Mouse (Mus musculus): ENCODE results near the gene Fap.

The Fap gene

GRCm38 (mm10) chr2:62573753-62574159 is at the start of gene Fap:
Gene Fap (minus strand): TSS chr2:62574075.
- DNase-seq (ENCODE audit: low read depth): no peak

DNA sequence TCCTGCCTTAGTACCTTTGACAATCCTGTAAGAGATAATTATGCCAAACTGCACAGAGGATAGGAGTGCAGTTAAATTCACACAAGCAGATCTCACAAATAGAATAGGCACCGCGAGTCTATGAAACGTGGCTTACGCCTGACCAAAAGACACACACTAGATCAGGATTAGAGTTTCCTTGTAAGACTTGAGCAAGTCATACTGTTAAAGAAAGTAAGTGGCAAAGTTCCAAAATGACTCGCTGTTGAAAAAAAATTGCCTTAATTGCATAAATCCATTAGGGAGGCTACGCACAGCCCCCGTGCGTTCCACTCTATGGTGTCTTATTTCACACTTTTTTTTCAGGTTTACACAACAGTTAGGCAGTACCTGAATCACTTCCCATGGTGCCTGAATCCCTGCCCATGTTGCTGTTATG is 49.2 kb upstream of the Fap start:
- no peak for DNase-seq (ENCODE audit: low read depth)

DNA sequence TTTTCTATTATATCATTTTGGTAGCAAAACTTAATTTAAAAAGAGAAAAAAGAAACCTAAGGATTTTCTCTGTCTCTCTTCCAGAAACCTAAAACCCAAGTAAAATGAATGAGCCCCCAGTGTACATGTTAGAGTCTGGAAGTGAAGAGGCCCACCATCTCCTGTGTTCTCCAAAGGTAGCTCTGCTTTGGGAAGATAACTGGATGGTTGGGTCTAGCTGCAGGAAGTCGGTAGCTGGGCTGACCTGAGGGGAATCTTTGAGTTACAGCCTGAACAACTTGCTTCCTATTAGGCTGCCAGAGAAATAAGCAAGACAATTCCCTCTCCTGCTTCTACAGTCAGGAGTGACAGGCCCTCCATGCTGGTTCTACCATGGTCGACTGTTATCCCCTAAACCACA is 45.8 kb upstream of the Fap start:
- no peak for DNase-seq (ENCODE audit: low read depth)

- peak; percentile 32 for DNase-seq (ENCODE audit: low read depth)
Observed at GRCm38 (mm10) chr2:62618934-62619341, 45.1 kb upstream of the Fap start.

- no peak for DNase-seq (ENCODE audit: low read depth)
Observed at GRCm38 (mm10) chr2:62613133-62613532, 39.3 kb upstream of the Fap start.

DNA sequence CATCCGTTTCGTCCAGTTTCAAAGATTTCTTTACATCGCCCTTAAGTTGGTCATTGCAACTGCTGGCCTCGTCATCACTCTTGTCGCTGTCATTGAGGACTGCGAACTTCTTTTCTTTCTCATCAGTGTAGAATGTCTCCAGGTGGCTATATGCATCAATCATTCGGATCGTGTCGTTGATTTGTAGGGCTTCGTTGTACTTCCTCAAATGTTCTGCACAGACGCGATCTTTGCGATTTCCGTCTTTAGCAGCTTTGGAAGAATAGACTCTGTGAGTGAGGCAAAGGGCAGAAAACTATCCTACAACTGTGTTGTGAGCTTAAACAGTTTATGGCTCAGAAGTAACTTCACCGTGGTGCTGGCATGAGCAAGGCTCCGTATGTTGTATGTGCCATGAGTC is 32.3 kb upstream of the Fap start:
- DNase-seq (ENCODE audit: low read depth): no peak

DNA sequence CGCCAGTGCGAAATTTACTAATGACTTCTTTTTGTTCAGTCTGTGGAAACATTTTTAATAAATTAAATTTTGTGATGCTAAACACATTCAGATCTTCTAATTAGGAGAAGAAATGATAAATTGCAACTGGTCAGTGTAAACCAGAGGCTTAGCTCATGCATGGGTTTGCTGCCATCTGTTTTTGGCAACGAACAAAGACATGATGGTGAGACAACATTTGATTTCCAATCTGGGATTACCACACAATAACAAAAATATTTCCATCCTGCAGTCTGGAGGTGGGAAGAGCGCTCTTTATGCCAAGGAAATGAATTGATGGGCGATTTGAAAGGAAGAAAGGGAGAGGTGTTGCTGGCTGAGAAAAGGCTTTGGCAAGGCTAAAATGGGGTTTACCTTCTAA is 29.7 kb upstream of the Fap start:
- no peak for DNase-seq (ENCODE audit: low read depth)

GRCm38 (mm10) chr2:62596586-62596985 is 22.7 kb upstream of the Fap start:
- no peak for DNase-seq (ENCODE audit: low read depth)

DNA sequence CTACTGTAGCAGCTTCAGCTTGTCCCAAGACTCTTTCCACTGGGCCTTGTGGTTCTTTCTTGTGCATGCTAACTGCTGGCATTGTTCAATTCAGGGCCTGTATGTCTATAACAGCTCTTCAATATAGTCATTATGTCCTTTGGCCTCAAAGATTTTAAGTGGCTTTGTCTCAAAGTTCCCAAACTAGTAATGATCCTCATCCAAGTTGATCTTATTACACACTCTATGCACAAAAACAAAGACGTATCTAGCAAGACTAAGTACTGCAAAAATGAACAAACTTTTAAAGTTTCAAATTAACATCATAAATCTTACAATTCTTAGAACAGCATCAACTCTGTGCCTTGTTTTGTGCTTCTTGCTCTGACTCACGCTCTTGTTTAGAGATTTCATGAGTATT is 20.6 kb upstream of the Fap start:
- DNase-seq (ENCODE audit: low read depth): no peak

DNA sequence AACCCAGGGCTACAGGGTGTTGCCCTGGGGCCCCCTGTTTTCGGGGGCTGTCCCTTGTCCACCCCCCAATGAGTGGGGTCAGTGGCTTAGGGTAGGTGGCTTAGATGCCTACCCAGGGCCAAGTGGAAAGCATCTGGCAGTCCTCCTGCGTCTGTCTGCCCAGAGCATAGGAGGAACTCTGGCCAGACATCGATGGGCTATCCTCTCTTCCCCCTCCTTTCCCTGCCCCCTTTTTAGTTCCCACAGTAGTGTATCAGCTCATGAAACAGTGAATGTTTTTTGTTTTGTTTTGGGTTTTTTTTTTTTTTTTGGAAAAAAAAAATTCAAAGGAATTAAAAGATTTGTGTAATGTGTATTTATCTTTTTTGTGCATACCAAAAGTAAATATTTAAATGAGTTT is 17.7 kb upstream of the Fap start:
- no peak for DNase-seq (ENCODE audit: low read depth)

DNA sequence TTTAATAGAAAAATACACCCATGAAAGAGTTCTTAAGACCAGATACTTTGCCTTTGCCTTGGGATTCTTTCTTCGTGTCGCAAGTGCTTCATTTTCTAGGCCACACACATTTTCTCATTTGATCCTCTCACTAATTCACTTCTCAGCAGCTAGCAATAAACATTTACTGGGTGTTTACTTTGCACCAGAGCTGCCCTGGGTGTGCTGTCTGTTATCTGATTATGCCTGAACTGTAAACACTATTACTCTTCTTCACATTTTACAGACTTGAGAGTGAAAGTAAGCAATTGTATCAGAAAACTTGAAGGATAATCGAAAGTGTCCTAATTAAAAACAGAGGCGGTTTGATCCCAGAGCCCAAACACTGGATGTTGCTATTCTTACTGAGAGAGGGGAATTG is 15.5 kb upstream of the Fap start:
- DNase-seq (ENCODE audit: low read depth): no peak

DNA sequence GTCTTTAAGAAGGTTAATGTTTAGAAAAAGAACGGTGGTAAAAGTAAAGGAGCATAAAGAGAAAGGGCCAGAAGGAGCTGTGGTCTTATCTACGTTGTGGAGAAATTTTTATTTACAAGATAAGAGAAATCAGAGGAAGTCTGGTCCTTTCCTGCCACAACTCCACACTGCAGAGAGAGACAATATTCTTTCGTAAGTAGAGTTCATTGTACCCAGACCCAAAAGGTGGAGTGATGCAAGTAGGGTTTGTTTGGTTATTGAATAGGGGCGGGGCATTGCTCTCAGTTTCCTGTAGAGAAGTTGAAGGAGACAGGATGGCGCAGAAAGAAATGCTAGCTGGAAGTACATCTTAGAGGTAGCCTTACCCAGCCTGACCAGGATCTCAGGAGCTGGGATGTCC is 11.9 kb upstream of the Fap start:
- no peak for DNase-seq (ENCODE audit: low read depth)

GRCm38 (mm10) chr2:62574962-62575361 is 1.1 kb upstream of the Fap start:
- DNase-seq (ENCODE audit: low read depth): no peak

- DNase-seq (ENCODE audit: low read depth): no peak
Observed at GRCm38 (mm10) chr2:62574250-62574649, 375 bp upstream of the Fap start.

- no peak for DNase-seq (ENCODE audit: low read depth)
Observed at GRCm38 (mm10) chr2:62573099-62573752, 649 bp downstream of the Fap start.

DNA sequence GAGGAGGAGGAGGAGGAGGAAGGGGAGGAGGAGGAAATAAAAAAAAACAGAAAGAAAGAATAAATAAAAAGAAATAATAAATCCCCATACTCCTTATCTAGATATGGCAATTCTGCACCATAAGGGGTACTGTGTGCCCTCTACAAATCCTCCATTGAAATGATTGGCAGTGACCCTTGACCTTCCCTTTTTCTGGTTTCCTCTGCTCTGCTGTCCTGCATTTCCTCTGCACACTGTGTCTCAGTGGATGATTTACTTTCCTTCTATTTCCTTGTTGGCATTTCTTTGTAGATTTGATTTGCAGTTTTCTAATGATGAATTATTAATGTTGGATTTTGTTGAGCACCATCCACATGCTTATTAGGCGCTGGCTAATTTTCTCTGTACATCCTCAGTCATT is 9.2 kb downstream of the Fap start:
- DNase-seq (ENCODE audit: low read depth): no peak

- DNase-seq (ENCODE audit: low read depth): no peak
Observed at GRCm38 (mm10) chr2:62562661-62563485, 11.0 kb downstream of the Fap start.

DNA sequence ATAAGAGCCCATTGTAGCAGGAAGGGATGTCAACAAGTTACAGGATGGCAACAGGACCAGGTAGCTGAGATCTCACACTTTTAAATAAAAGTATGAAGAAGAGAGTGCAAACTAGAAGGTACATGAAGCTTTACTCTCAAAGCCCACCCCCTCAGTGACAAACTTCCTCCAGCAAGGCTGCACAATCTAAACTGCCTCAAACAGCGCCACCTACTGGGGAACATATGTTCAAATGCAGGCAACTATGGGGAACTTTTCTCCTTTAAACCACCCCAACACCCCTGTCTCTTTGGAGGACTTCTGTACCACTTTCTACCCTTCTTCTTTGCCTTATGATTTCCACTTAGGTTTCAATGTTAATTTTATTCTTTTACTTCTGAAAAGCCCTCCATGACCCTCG is 16.5 kb downstream of the Fap start:
- no peak for DNase-seq (ENCODE audit: low read depth)

DNA sequence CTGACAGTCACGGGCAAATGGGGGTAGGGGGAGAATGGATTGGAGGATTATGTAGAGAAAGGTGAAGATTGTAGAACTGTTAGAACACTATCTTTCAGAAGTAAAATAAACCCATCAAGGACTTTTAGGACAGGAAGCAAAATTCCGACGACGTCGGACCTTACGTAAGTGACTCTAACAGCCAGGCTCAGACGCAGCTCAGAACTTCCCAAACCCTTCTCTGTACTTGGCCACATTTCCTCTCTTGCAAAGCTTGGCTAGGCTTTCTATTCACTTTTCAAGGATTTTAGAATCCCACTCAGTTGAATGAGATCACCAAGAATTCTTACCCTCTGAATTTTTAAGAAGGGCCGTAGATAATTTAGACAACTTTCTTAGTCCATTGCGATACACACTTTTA is 17.5 kb downstream of the Fap start:
- no peak for DNase-seq (ENCODE audit: low read depth)

DNA sequence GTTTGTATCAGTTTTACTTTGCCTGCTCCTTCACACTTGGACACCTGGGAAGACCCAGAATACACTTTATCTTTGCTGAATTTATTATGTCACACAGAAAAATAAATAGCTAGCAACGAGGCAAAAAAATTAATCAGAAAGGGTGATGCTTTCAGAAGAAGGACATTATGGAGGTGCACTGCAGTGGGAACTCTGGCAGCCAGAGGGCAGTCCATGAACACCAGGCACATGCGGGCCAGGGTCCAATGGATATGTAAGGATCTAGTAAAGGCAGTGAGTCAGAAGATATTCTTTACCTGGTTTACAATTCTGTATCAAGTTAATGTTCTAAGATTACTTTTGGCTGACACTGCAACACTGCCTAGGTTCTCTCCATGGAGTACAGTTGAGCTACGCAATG is 24.2 kb downstream of the Fap start:
- DNase-seq (ENCODE audit: low read depth): no peak

- DNase-seq (ENCODE audit: low read depth): no peak
Observed at GRCm38 (mm10) chr2:62549131-62549530, 24.7 kb downstream of the Fap start.

GRCm38 (mm10) chr2:62548104-62548503 is 25.8 kb downstream of the Fap start:
- no peak for DNase-seq (ENCODE audit: low read depth)

GRCm38 (mm10) chr2:62535483-62535882 is 38.4 kb downstream of the Fap start:
- DNase-seq (ENCODE audit: low read depth): no peak

- no peak for DNase-seq (ENCODE audit: low read depth)
Observed at GRCm38 (mm10) chr2:62531065-62531464, 42.8 kb downstream of the Fap start.
